ENCODE assay signal across 8 mouse cellular contexts in the genomic region with DNA sequence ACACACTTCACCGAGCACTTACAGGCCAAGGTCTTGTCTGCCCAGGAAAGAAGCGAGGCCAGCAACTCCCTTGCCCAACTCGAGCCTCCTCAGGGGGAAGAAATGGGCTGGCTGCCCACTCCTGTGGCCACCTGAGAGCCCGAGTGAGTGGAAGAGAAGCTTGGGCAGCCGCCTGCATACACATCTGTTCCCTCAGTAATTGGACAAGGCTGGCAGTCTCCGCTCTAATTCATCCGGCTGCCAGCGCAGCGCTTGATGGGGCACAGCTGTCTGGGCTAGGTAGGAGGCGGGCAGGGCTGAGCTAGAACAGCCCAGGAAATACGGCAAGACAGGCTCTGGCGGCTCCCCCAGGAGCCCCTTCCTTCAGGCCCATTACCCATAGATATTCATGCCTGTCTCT.
DNase-seq lines count a peak whose midpoint lies in the region; ATAC-seq and TF ChIP-seq lines count a peak whose summit lies in the region.
"Had no signal": no experiment of that assay in that cellular context is flagged by ENCODE, and none has a peak within 500 bp of the region (broad histone marks: within the 10 kb centered on the region; RNA-seq: fewer than 3 reads in every experiment).

No protein-coding gene starts in this region.

- 48% methylated on average over 12 of the region's 12 CpGs for WGBS in kidney, embryonic 16.5 days
- WGBS in forebrain, embryonic 14.5 days: 71% methylated on average over 12 of the region's 12 CpGs
- 65% methylated on average over 12 of the region's 12 CpGs for WGBS in midbrain, postnatal 0 days
- WGBS in liver, embryonic 12.5 days (ENCODE audit: insufficient replicate concordance): 74% methylated on average over 12 of the region's 12 CpGs

- intact Hi-C loops in heart, postnatal 10 days (cut with DNase I): loop anchor here (5.0 to 10.0 kb wide), 2 partner anchors 298 to 405 kb away; no protein-coding TSS in a partner anchor

- no peak overlapping the region for H3K9ac ChIP-seq in kidney, embryonic 16.5 days (replicated peaks; ENCODE audit: low read length)
- H3K9ac ChIP-seq in forebrain, embryonic 14.5 days (ENCODE audit: low read length): no peak overlapping the region
- H3K9ac ChIP-seq in midbrain, postnatal 0 days (replicated peaks; ENCODE audit: low read length, poor library complexity, severe bottlenecking): no peak overlapping the region
- no peak overlapping the region for H3K9ac ChIP-seq in liver, embryonic 12.5 days

- H3K9me3 ChIP-seq in kidney, embryonic 16.5 days (ENCODE audit: low read length): no peaks in the 10 kb centered on the region
- no peaks in the 10 kb centered on the region for H3K9me3 ChIP-seq in forebrain, embryonic 14.5 days (replicated peaks; ENCODE audit: control insufficient read depth, low read length)
- no peaks in the 10 kb centered on the region for H3K9me3 ChIP-seq in midbrain, postnatal 0 days (ENCODE audit: low read length)
- no peaks in the 10 kb centered on the region for H3K9me3 ChIP-seq in liver, embryonic 12.5 days (replicated peaks)

- H3K27ac ChIP-seq in kidney, embryonic 16.5 days (ENCODE audit: low read length): peak overlapping the region; percentile 56
- no peak overlapping the region for H3K27ac ChIP-seq in forebrain, embryonic 14.5 days (ENCODE audit: low read depth, low read length)
- H3K27ac ChIP-seq in midbrain, postnatal 0 days (ENCODE audit: low read depth, low read length): no peak overlapping the region
- H3K27ac ChIP-seq in liver, embryonic 12.5 days: no peak overlapping the region

- H3K27me3 ChIP-seq in kidney, embryonic 16.5 days (ENCODE audit: insufficient read depth, low read length): no peaks in the 10 kb centered on the region
- H3K27me3 ChIP-seq in forebrain, embryonic 14.5 days (replicated peaks; ENCODE audit: control insufficient read depth, insufficient read depth, low read length): no peaks in the 10 kb centered on the region
- no peaks in the 10 kb centered on the region for H3K27me3 ChIP-seq in midbrain, postnatal 0 days (ENCODE audit: insufficient read depth, low read length)
- H3K27me3 ChIP-seq in liver, embryonic 12.5 days (replicated peaks): no peaks in the 10 kb centered on the region

- peaks cover 3% of the 10 kb centered on the region for H3K4me1 ChIP-seq in kidney, embryonic 16.5 days (ENCODE audit: insufficient read depth, low read length)
- H3K4me1 ChIP-seq in forebrain, embryonic 14.5 days (ENCODE audit: control insufficient read depth, insufficient read depth, low read length): no peaks in the 10 kb centered on the region
- no peaks in the 10 kb centered on the region for H3K4me1 ChIP-seq in midbrain, postnatal 0 days (ENCODE audit: insufficient read depth, low read length)
- H3K4me1 ChIP-seq in liver, embryonic 12.5 days: no peaks in the 10 kb centered on the region

- no peak overlapping the region for H3K4me2 ChIP-seq in kidney, embryonic 16.5 days (replicated peaks; ENCODE audit: low read depth, low read length)
- no peak overlapping the region for H3K4me2 ChIP-seq in forebrain, embryonic 14.5 days (ENCODE audit: low read length)
- H3K4me2 ChIP-seq in midbrain, postnatal 0 days (ENCODE audit: low read depth, low read length, poor library complexity, severe bottlenecking): no peak overlapping the region
- no peak overlapping the region for H3K4me2 ChIP-seq in liver, embryonic 12.5 days

- DNase-seq in kidney, adult 11 months: no peak
- peak; percentile 49 for DNase-seq in forebrain, embryonic 14.5 days (ENCODE audit: low spot score)
- peak; percentile 40 to 44 for DNase-seq in heart, postnatal 10 days
- DNase-seq in midbrain, postnatal 0 days (ENCODE audit: low spot score): peak; percentile 82
- DNase-seq in urinary bladder, postnatal 25 days (ENCODE audit: low spot score): no peak
- DNase-seq: kidney, adult 18-20 months had no signal

- no peak for TF ChIP-seq CTCF in midbrain, postnatal 0 days (IDR thresholded peaks at IDR 0.05)

- H3K4me3 ChIP-seq in kidney, embryonic 16.5 days (ENCODE audit: low read length): no peak overlapping the region
- no peak overlapping the region for H3K4me3 ChIP-seq in forebrain, embryonic 14.5 days (ENCODE audit: low read depth, low read length)
- no peak overlapping the region for H3K4me3 ChIP-seq in midbrain, postnatal 0 days (ENCODE audit: low read depth, low read length)
- no peak overlapping the region for H3K4me3 ChIP-seq in liver, embryonic 12.5 days

- H3K36me3 ChIP-seq in kidney, embryonic 16.5 days (ENCODE audit: insufficient read depth, low read length): peaks cover 43% of the 10 kb centered on the region
- peaks cover 48% of the 10 kb centered on the region for H3K36me3 ChIP-seq in forebrain, embryonic 14.5 days (ENCODE audit: control insufficient read depth, insufficient read depth, low read length)
- H3K36me3 ChIP-seq in midbrain, postnatal 0 days (ENCODE audit: insufficient read depth, low read length): peaks cover 25% of the 10 kb centered on the region
- peaks cover 26% of the 10 kb centered on the region for H3K36me3 ChIP-seq in liver, embryonic 12.5 days

- ATAC-seq in kidney, embryonic 16.5 days (ENCODE audit: low FRiP score, low TSS enrichment): peak; percentile 84
- ATAC-seq in forebrain, embryonic 14.5 days: peak; percentile 47; the same call in 1 of the 2 replicates
- no peak for ATAC-seq in midbrain, postnatal 0 days (ENCODE audit: low FRiP score)
- no peak for ATAC-seq in liver, embryonic 12.5 days

Comparison
In these comparisons a context has a peak if more than half of its experiments do, and no peak if none do; other contexts are left out.
1. ATAC-seq: peak in kidney, embryonic 16.5 days (single experiment) and forebrain, embryonic 14.5 days (single experiment); none in midbrain, postnatal 0 days (single experiment) and liver, embryonic 12.5 days (single experiment).
2. DNase-seq: peak in forebrain, embryonic 14.5 days (single experiment), heart, postnatal 10 days (2 of 2) and midbrain, postnatal 0 days (single experiment); none in kidney, adult 11 months (single experiment) and urinary bladder, postnatal 25 days (single experiment).